ENCODE assay signal across 7 mouse cellular contexts in genomic region chr3:107695948-107696881, GRCm38 (mm10). TPM values are rescaled to one million over a fixed set of nuclear protein-coding genes. Genes with fewer than 3 reads are reported as not detected.
DNase-seq lines count a peak whose midpoint lies in the region; ATAC-seq lines count a peak whose summit lies in the region.

Gene Ahcyl1, minus strand, starts transcription at chr3:107696560.

- H3K27ac ChIP-seq in embryonic facial prominence, embryonic 12.5 days = peak within 1 kb of the TSS; percentile 93
- H3K27ac ChIP-seq in limb, embryonic 11.5 days (replicated peaks; ENCODE audit: low read depth, low read length) = peak within 1 kb of the TSS; percentile 83
- H3K27ac ChIP-seq in midbrain, embryonic 14.5 days (replicated peaks; ENCODE audit: low read depth, low read length) = peak within 1 kb of the TSS; percentile 93

- H3K4me2 ChIP-seq in embryonic facial prominence, embryonic 12.5 days (replicated peaks) = peak within 1 kb of the TSS; percentile 88
- peak within 1 kb of the TSS; percentile 66 for H3K4me2 ChIP-seq in limb, embryonic 11.5 days (ENCODE audit: low read depth, severe bottlenecking)
- peak within 1 kb of the TSS; percentile 73 for H3K4me2 ChIP-seq in midbrain, embryonic 14.5 days (ENCODE audit: low read length)

- H3K9me3 ChIP-seq in embryonic facial prominence, embryonic 12.5 days = no peaks in the 10 kb centered on the region
- no peaks in the 10 kb centered on the region for H3K9me3 ChIP-seq in limb, embryonic 11.5 days (ENCODE audit: control insufficient read depth, low read length)
- no peaks in the 10 kb centered on the region for H3K9me3 ChIP-seq in midbrain, embryonic 14.5 days (ENCODE audit: control insufficient read depth, low read length)

- no peaks in the 10 kb centered on the region for H3K27me3 ChIP-seq in embryonic facial prominence, embryonic 12.5 days
- no peaks in the 10 kb centered on the region for H3K27me3 ChIP-seq in limb, embryonic 11.5 days (ENCODE audit: control insufficient read depth, insufficient read depth, low read length)
- no peaks in the 10 kb centered on the region for H3K27me3 ChIP-seq in midbrain, embryonic 14.5 days (ENCODE audit: control insufficient read depth, insufficient read depth, low read length)

- under 1% methylated on average over 93 of the region's 93 CpGs for WGBS in embryonic facial prominence, embryonic 12.5 days
- under 1% methylated on average over 92 of the region's 93 CpGs for WGBS in limb, embryonic 11.5 days
- under 1% methylated on average over 93 of the region's 93 CpGs for WGBS in midbrain, embryonic 14.5 days

- H3K4me3 ChIP-seq in embryonic facial prominence, embryonic 12.5 days = peak within 1 kb of the TSS; percentile 81
- H3K4me3 ChIP-seq in limb, embryonic 11.5 days (ENCODE audit: low read depth, low read length) = peak within 1 kb of the TSS; percentile 91
- H3K4me3 ChIP-seq in midbrain, embryonic 14.5 days (replicated peaks; ENCODE audit: low read depth, low read length) = peak within 1 kb of the TSS; percentile 88

- H3K4me1 ChIP-seq in embryonic facial prominence, embryonic 12.5 days = peaks cover 20% of the 10 kb centered on the region
- peaks cover 12% of the 10 kb centered on the region; the same call in 1 of the 2 replicates for H3K4me1 ChIP-seq in limb, embryonic 11.5 days (ENCODE audit: control insufficient read depth, insufficient read depth, low read length)
- H3K4me1 ChIP-seq in midbrain, embryonic 14.5 days (ENCODE audit: control insufficient read depth, insufficient read depth, low read length) = peaks cover 31% of the 10 kb centered on the region

- H3K9ac ChIP-seq in embryonic facial prominence, embryonic 12.5 days = peak within 1 kb of the TSS; percentile 94
- H3K9ac ChIP-seq in limb, embryonic 11.5 days (ENCODE audit: low read length) = peak within 1 kb of the TSS; percentile 97
- peak within 1 kb of the TSS; percentile 96 for H3K9ac ChIP-seq in midbrain, embryonic 14.5 days (replicated peaks; ENCODE audit: low read length)

- no peaks in the 10 kb centered on the region for H3K36me3 ChIP-seq in embryonic facial prominence, embryonic 12.5 days
- no peaks in the 10 kb centered on the region for H3K36me3 ChIP-seq in limb, embryonic 11.5 days (ENCODE audit: control insufficient read depth, insufficient read depth, low read length)
- H3K36me3 ChIP-seq in midbrain, embryonic 14.5 days (ENCODE audit: control insufficient read depth, insufficient read depth, low read length) = no peaks in the 10 kb centered on the region

- DNase-seq in adrenal gland, postnatal 25 days = peak; percentile 98
- peak; percentile 100 for DNase-seq in heart, adult 11 months
- DNase-seq in kidney, adult 18-20 months = peak; percentile 99
- DNase-seq in limb, embryonic 11.5 days (ENCODE audit: low spot score) = peak; percentile 100
- DNase-seq in midbrain, embryonic 14.5 days = peak; percentile 99
- peak; percentile 97 to 98 for DNase-seq in spleen, adult 18-20 months

- ATAC-seq in embryonic facial prominence, embryonic 12.5 days (ENCODE audit: insufficient number of reproducible peaks, insufficient read depth, low FRiP score, low TSS enrichment) = peak; percentile 98
- ATAC-seq in limb, embryonic 11.5 days (ENCODE audit: insufficient number of reproducible peaks, low FRiP score, low TSS enrichment, low read depth) = peak; percentile 98
- ATAC-seq in midbrain, embryonic 14.5 days (ENCODE audit: low FRiP score, low TSS enrichment) = peak; percentile 98

RNA-seq across cellular contexts. Expression of gene Ahcyl1, which starts in this region (rescaled TPM):
- 211 and 235 TPM in 2 replicates for total RNA-seq in adrenal gland, postnatal 25 days (2021)
- polyA plus RNA-seq in embryonic facial prominence, embryonic 12.5 days (2016; fragmentation: Nextera tagmentation; extraction: Ambion mirVana) = 110 and 119 TPM in 2 replicates
- polyA plus RNA-seq in limb, embryonic 11.5 days (2014; fragmentation: Nextera tagmentation; extraction: Ambion mirVana) = 102 and 119 TPM in 2 replicates
- polyA plus RNA-seq in midbrain, embryonic 14.5 days (2014; fragmentation: Nextera tagmentation; extraction: Ambion mirVana) = 127 and 142 TPM in 2 replicates

Comparison
In these comparisons a context has a peak if more than half of its experiments do, and no peak if none do; other contexts are left out.
1. Peak in every context shown above with its lines: DNase-seq, ATAC-seq, H3K4me3 ChIP-seq and H3K27ac ChIP-seq.